Mouse (Mus musculus) regulatory T cell (primary cell): ENCODE data around the gene Ahcy.
"Not testable (repeated sequence)": the region's sequence is repeated elsewhere in the genome, so short reads cannot be mapped to it uniquely, and the experiment has no call there.

ENCODE experiments used
- in situ Hi-C: fragments of 300-600 bp; cut with MboI, MseI; formaldehyde crosslinking; loops from one replicate; pipeline ENCODE4 v1.15.1; 2025; ENCODE audit warnings: high pct_unique_total_duplicates

The Ahcy gene

DNA sequence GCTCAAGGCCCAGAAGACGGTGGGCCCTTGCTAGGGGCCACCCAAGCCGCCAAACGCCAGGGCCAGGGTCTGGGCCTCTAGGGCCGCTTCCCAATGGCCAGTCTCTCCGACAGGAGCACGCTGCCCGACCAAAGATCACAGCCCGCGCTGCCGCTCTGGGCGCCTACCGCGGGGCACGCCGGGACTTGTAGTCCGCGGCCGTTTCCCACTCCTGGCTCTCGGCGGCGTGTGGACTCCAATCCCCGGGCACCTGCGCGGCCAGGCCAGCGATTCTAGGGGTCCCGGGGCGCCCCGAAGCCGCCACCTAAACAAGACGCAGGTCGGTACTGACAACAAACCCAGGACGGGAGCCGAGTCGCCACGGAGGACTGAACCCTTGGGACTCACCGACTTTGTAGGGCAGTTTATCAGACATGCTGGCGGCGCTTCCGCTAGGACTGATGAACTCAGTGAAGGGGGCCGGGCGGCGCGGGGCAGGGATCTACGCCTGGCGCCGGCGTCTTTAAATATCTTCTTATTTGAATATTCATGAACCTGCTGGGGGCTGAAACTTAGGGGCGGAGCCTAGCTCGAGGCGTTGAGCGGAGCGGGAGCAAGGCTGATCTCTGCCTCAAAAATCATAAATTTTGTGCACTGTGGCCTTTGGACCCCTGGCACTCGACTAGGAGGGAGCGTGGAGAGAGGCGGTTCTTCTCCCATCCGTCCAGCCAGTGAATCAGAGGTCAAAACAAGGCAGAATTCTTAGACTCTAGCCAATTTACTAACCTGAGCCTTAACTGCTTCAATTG is at the start of gene Ahcy:
TSS of gene Ahcy (minus strand) at position 520 of the 788 bp plus-strand sequence.
- in situ Hi-C loops: no loop called here

DNA sequence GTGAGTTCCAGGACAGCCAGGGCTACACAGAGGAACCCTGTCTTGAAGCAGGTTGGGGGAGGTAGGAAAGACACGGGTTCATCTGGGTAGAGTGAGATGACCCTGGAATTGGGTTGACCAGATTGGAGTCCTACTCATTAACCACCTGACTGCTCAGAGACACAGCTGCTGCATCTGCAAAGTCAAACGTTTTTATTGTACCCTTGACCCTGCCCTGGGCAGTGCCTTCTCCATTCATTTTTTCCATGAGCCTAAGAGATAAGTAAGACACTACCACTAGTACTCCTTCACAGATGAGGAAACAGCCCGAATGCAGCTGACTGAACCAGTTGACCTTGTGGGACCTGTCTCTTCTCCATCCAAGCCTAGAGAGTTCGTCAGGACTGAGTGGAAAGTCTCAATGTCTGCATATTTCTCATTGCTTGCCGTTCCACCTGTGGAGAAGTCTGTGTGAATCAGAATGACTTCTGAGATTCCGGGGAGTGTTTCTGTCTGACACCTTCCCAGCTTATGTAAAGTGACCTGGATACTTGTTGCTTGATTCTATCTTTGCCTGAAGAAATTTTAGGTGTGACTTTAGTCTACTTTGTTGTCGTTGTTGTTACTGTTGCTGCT is 41.0 kb upstream of the Ahcy start:
- in situ Hi-C loops: no loop called here

DNA sequence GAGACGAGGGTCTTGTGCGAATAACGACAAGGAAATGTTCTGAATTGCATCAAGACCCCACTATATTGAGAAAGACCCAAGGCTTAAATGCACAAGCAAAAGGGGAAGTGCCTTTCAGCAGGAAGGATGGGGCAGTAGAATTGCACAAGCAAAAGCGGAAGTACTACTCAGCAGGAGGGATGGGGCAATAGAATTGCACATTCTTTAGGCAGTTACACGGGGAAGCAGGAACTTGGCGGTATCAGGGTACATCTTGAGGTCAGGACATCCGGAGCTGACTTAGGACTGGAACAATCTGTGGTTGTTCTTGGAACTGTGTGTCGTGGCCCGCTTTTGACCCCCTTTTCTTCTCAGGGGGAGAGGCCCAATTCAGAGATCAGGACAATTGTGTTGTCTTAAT is 33.0 kb upstream of the Ahcy start:
- in situ Hi-C loops: not testable (repeated sequence)

DNA sequence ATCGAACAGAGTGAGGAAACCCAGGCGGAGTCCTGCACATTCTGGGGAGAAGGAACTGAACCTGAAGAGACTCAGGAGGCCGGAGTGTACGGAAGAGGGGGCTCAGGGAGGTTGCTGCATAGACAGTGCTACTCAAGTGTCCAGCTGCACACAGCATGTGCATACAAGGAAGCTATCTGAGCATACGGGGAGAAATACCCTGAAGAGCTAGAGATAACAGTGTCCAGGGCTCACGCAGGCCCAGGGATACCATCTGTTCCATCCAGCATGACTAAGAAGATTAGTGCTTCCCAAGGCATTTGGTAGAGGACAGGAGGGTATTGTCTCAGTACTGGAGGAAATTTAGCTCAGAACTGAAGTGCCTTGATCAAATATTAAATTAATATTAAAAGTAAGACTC is 29.3 kb upstream of the Ahcy start:
- in situ Hi-C loops: no loop called here

DNA sequence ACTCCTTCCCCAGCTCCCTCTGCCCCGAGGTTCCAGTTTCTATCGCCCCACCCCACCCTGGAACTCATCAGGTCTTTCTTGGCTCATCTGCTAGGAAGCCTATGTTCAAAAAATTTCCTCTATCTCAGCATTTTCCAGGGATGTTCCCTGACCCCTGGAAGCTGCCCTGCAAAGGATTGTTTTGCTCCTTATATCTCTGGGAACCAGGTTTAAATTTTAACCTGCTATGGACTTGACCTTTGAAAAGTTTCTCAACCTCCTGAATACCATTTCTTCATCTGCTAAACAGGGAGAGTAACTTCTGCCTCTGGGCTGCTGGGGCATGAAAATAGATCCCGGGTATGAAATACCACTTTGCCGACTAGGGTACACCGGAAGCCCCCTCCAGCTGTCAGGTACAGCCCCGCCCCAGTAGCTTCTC is 27.5 kb upstream of the Ahcy start:
- in situ Hi-C loops: no loop called here

DNA sequence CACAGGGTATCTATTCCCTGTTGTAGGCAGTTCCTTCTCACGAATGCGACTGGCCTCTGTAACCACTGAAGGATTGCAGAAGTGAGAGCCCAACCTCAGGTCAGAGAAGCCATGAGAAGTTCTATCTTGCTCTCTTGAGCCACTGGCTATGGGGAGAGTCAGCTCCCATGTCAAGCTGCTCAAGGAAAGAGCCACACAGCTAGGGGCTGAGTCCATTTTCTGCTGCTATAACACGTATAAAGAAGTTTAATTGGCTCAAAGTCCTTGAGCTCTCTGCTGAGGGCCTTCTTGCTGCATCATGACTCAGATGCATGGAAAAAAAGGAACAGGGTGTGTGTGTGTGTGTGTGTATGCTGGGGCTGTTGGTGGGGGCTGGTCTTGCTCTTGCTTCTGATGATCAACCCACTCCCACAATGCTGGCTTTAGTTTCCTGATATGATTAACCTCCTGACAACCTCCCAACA is 26.5 kb upstream of the Ahcy start:
- in situ Hi-C loops: no loop called here

DNA sequence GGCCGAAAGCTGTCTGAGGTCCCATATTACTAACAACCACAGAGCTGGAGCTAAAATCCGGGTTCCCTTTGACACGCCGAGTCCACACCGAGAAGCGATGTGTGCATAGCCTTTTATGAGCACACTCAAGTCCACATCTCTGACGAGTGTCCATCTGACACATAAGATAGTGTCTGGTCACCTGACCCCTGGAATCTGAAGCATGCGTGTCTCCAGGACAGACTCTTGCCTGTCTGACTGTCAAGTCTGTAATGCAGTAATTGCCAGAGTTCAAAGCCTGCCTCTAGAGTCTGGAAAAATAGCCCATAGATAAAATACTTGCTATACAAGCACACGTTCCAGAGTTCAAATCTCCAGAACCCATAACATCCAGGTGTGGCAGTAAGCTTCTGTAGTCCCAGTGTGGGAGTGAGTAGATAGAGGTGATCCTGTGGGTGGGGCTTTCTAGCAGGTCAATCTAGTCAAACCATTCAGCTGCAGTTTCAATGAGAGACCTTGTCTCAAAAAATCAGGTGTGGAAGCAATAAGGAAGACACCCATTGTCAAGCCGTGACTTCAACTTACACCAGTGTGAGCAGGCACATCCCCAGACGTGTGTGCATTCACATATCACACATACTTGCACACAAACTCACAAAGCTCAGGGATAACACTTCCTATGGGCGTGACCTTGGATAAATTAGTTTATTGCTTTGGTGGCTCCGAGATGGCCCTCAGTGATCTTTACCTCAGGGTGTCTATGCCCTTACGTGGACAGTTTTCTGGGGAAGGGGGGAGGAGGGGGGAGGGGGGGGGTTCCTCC is 25.9 kb upstream of the Ahcy start:
- in situ Hi-C loops: loop anchor here (25.0 kb wide), 1 partner anchor 87 kb away; no protein-coding TSS in a partner anchor

DNA sequence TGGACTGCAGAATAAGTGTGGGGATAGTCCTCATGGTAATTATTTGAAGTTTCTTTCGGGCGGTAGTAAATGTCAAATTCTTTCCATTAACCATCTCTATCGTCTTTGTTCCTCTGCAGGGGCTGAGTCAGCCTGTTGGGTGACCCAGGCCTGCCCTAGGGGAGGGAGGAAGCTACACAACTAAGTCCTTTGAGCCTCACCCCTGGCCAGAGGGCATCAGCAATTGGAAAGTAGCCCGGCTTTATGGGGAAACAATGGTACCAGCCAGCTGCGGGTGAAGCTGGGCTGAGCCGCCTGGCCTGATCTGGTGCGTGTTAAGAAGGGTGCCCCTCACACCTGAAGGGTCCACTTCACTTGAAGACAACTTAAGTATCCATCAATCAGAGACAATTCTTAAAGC is 25.1 kb upstream of the Ahcy start:
- in situ Hi-C loops: loop anchor here (25.0 kb wide), 1 partner anchor 88 kb away; no protein-coding TSS in a partner anchor

DNA sequence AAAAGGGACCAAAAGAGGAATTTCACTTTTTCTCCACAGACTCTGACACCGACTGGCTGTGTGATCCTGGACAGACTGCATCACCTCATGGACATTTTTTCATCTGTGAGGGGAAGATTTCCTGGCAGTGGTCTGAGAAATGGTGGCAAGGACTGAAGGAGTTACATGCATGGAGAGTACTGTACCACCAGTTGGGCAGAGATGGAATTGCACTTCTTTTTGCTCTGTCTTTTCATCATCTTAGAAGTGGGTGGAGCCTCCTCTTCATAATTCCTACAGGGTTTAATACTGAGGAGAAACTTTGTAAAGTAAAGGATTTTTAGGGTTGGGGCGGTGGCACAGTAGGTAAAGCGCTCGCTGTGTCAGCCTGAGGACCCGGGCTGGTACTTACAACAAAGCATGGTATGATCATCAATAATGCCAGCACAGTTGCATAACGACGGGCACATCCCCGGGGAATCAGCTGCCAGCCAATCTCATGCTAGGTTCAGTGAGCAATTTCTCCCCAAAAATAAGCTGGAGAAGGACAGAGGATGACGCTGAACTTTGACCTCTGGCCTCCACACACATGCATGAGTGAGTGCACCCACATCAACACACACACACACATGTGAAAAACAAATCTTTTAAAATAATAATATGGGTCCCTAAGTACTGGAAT is 24.6 kb upstream of the Ahcy start:
- in situ Hi-C loops: loop anchor here (25.0 kb wide), 1 partner anchor 88 kb away; no protein-coding TSS in a partner anchor

DNA sequence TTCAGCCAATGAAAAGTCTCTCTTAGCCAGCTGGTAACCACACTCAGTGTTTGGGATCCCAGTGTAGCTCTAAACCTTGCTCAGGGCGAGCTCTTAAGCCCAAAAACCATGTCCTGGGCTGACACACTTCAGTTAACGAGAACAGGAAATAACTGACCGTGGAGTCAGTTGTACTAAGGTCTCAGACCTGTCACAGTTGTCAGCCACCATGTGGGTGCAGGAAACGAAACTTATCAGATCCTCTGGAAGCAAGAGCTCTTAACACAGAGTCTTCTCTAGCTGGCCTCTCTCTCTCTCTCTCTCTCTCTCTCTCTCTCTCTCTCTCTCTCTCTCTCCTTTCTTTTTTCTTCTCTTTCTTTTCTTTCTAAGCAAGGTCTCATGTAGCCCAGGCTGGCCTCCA is 19.1 kb upstream of the Ahcy start:
- in situ Hi-C loops: loop anchor here (25.0 kb wide), 1 partner anchor 94 kb away; no protein-coding TSS in a partner anchor

DNA sequence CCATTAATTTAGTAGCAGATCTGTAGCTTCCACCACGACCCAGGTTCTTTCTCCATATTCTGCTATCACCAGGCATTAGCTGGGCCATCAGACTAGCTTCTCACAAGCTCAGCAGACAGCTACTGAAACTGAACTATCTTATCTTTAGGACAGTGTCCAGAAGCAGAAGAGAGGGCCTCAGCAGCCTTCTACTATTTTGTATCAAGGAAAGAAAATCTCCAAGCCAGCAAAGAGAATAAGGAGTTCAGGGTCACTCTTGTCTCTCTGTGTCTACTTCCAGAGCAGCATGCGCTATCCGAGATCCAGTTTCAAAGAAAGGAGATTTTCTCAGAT is 17.4 kb upstream of the Ahcy start:
- in situ Hi-C loops: loop anchor here (25.0 kb wide), 1 partner anchor 96 kb away; no protein-coding TSS in a partner anchor

DNA sequence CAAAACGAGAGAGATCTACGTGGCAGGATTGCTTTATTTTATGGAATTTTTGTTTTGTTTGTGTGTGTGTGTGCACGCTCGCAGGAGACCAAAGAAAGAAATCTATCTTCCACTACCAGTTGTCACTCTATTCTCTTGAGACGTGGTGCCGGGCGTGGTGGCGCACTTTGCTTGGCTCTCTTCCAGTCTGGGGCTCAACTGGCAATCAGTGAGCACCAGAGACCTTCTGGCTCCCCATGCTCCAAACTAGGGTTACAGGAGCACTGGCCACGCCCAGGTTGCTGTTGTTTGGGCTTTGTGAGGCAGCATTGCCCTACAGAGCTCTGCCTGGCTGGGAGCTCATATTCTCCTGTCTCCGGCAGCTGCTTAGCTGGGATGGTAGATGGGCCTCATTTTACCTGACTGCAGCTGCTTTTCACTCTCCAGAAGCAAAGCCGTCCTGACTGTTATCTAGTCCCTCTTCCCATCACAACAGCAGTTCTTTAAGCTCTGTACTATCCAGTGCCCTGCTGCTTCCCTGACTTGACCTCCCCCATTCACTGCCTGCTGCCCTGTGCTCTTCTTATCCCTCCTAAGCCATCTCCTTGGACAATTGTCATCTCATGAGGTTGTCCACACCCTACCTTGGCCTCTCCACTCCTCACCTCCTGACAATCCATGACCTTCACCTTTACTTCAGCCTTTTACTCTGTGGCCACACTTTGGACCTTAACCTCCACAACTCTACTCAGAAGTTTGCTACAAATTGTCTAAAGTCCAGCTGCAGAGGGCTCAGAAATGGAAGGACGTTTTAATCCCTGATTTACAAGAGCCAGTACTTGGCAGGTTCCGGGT is 16.8 kb upstream of the Ahcy start:
- in situ Hi-C loops: loop anchor here (25.0 kb wide), 1 partner anchor 96 kb away; no protein-coding TSS in a partner anchor

DNA sequence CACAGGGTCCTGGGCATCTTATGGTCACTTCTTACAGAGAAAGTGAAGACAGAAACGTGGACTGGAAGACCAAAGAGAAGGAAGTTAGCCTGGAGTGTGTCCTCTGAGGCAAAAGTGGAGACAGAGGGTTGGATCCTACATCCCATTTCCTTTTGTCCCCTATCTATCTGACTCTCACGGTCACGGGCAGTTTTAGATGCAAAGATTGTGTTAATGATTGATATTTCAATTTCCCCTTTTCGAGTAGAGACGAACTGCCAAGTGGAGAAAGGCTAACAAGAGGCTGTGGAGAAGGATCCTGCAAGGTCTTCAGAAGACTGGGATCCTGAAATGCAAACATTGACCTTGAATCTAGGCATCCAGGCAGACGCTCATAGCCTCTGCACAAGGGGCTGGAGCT is 14.0 kb upstream of the Ahcy start:
- in situ Hi-C loops: loop anchor here (5.0 to 25.0 kb wide), 2 partner anchors 81 to 99 kb away; no protein-coding TSS in a partner anchor

DNA sequence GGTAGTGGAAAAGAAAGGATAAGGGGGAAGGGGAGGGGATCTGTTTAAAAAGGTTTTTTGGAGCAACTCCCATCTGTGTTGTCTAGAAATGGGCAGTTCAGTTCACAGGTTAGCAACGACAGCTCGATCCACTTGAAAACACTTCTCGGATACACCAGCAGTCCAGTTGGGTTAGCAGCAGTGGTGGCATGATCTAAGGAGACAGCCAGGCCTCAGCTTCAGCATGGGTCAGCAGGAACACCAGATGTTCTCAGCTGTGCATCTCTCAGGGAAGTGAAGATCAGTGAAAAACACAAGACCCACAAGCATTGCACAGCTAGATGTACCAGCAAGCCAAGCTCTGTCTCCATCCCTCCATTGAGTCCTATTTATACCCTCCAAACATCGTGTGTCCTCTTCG is 12.0 kb upstream of the Ahcy start:
- in situ Hi-C loops: loop anchor here (5.0 to 25.0 kb wide), 2 partner anchors 79 to 101 kb away; no protein-coding TSS in a partner anchor

DNA sequence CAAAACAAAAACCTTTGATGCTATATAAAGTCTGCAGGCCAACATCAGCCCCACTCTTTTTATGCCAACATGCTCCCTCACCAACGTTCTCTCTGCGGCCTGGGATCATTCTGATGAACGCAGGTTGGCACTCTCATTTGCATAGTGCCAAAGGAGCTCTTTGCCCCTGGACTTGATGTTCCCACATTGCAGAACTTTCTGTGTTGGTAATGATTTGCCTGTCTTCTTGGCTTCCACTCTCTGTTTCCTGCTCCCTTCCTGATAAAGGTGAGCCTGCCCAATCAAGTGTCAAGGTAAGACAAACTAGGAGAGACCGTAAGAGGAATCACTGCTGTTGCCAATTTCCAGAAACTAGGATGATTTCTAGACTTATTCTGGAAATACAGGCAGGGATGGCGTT is 10.2 kb upstream of the Ahcy start:
- in situ Hi-C loops: loop anchor here (25.0 kb wide), 1 partner anchor 103 kb away; no protein-coding TSS in a partner anchor

DNA sequence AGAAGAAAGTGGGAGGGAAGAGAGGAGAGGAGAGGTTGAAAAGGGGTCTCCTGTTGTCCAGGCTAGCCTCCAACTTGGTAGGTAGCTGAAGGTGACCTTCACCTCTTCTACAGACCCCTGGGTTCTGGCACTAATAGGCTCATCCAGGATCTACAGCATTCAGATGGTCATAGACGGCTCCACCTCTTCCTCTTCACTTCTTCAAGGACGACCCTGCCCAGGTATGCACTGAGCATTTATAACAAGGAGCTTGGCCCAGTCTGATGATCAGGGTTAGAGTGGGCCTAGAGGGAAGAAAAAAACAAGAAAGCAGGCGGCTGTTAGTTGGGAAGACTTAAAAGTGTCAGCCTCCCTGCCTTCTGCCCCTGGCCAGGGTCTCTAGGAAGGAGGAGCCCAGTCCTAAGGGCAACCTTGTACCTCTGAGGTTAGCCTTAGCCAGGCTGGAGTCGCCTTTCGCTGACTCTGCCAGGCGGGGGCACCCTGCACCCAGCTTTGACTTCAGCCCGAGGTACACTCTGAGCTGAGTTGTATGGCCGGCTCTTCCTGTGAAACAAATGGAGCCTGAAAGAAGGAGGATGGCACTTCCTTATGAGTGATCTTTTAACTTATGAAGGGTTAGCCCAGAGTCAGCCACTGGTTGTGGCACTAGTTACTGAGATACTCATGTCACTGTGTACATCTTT is 8.0 kb upstream of the Ahcy start:
- in situ Hi-C loops: loop anchor here (25.0 kb wide), 1 partner anchor 105 kb away; no protein-coding TSS in a partner anchor

DNA sequence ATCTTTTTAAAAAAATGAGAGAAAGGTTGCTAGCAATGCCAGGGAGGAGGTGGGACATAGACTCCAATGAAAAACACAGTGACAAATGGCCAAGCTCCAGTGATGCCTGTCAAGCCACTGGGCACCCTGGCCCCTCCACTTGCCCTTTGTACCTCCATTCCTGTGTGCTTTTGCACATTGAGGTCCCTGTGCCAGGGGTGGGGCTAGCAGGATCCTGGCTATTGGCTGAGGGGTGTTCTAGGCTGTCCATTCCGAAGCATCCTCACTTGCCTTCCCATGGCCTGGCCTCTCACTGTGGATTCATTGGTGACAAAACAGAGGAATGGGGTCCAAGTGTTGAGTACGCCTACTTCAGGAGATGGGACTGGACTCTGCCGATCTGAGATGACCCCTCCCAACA is 6.8 kb upstream of the Ahcy start:
- in situ Hi-C loops: loop anchor here (25.0 kb wide), 1 partner anchor 106 kb away; no protein-coding TSS in a partner anchor

DNA sequence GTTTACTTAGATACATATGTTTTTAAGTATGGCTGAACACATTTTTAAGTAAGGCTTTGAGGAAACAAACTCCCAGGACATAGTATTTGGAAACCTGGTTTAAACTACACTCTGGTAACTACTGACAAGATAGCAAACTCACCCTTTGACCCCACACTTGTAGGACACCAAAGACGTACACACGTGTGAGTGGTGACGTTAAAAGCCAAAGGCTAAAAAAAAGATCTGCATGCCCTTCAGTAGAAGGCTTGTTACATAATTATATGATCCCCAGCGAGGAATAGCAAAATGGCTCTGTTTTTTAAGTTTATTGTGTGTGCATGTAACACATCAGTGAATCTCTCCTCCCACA is 5.9 kb upstream of the Ahcy start:
- in situ Hi-C loops: loop anchor here (25.0 kb wide), 1 partner anchor 107 kb away; no protein-coding TSS in a partner anchor

DNA sequence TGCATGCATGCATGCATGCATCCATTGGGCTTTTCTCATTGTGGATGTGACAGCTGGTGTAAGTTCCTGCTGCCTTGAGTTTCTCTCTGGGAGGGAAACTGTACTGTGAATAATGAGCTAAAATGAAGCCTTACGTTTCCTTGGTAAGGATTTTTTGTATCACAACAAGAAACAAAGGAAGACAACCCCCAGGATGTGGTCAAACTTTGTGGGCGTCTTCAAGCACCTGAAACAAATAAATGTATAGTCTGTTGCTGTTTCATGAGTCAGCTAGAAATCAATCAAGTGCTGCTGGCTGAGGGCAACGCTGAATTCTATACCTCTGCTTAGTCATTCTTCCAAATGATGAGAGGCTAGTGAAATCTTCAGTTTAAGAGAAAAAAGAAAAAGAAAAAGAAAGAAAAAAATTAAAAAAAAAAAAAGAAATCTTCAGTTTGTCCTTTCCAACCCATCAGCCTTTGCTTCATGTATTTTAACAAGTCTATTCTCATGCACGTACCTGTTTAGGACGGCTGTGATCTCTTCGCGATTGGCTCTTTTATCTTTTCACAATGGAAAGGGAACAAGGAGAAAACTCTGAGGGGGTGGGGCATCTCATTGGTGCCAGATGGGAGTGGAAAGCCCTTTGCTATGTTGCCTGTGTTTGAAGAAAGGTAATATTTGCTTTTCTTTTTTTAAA is 5.3 kb upstream of the Ahcy start:
- in situ Hi-C loops: loop anchor here (25.0 kb wide), 1 partner anchor 108 kb away; no protein-coding TSS in a partner anchor
